Mouse (Mus musculus): ENCODE data around the gene Thra. TPM values are rescaled to one million over a fixed set of nuclear protein-coding genes. Genes with fewer than 3 reads are reported as not detected.

Thra gene
- polyA plus RNA-seq (2012; rRNA removed), result 721 and 771 TPM in 2 replicates

- TF ChIP-seq POLR2A (IDR thresholded peaks at IDR 0.05; ENCODE audit: extremely low read depth, insufficient read depth, low read length) (peak; percentile 66; the same call in 1 of the 2 replicates), CTCF (IDR thresholded peaks at IDR 0.05; ENCODE audit: extremely low read depth, insufficient read depth, low read length) (no peak)
- Histone ChIP-seq H3K4me1 (ENCODE audit: control insufficient read depth, insufficient read depth, low read length) (peaks cover 3% of the 10 kb centered on the region), H3K27ac (ENCODE audit: insufficient read depth, low read length) (peak within 1 kb of the TSS; percentile 43), H3K4me3 (ENCODE audit: insufficient read depth, low read length) (peak within 1 kb of the TSS; percentile 55)
Observed at GRCm38 (mm10) chr11:98740393-98741050, at the start of gene Thra. Gene Thra, plus strand, starts transcription at chr11:98740638.

DNA sequence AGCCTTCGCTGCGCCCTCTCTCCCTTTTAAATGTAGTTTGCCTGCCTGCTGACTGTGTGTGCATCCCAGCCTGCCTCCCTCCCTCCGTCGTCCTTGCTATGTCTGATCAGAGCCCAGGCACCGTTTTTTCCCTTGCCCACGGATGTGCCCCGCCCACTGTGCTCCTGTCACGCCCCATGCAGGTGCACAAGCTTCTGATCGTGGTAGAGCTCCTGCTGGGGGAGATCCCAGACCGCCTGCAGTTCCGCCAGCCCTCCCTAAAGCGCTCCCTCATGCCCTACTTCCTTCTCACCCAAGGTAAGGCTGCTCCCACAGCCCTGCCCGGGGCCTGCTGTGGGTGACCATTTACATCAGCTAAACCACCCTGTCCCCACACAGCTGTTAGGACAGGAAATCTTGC lies 47.2 kb upstream of the Thra start:
- H3K4me1 ChIP-seq (ENCODE audit: control insufficient read depth, insufficient read depth, low read length), result no peaks in the 10 kb centered on the region
- TF ChIP-seq POLR2A (IDR thresholded peaks at IDR 0.05; ENCODE audit: extremely low read depth, insufficient read depth, low read length) (no peak), CTCF (IDR thresholded peaks at IDR 0.05; ENCODE audit: extremely low read depth, insufficient read depth, low read length) (no peak)
- H3K27ac ChIP-seq (ENCODE audit: insufficient read depth, low read length), result no peak overlapping the region
- no peak overlapping the region for H3K4me3 ChIP-seq (ENCODE audit: insufficient read depth, low read length)

DNA sequence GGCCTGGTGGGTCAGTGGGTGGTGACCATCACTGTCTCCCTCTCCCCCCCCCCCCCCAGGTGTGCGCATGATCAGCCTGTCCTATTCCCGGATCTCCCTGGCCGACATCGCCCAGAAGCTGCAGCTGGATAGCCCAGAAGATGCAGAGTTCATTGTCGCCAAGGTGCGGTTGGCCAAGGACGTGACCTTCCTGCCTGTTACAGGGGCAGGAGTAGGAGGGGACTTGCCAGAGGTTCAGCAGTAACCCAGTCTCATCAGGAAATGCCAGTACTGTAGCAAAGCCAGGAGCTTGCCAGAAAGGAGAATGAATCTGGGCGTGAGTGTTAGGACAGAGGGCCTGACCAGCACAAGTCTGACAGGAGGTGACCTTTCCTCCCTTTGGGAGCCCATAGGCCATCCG lies 46.7 kb upstream of the Thra start:
- TF ChIP-seq POLR2A (IDR thresholded peaks at IDR 0.05; ENCODE audit: extremely low read depth, insufficient read depth, low read length) (no peak), CTCF (IDR thresholded peaks at IDR 0.05; ENCODE audit: extremely low read depth, insufficient read depth, low read length) (no peak)
- no peak overlapping the region for H3K27ac ChIP-seq (ENCODE audit: insufficient read depth, low read length)
- H3K4me1 ChIP-seq (ENCODE audit: control insufficient read depth, insufficient read depth, low read length), result no peaks in the 10 kb centered on the region
- H3K4me3 ChIP-seq (ENCODE audit: insufficient read depth, low read length), result no peak overlapping the region

DNA sequence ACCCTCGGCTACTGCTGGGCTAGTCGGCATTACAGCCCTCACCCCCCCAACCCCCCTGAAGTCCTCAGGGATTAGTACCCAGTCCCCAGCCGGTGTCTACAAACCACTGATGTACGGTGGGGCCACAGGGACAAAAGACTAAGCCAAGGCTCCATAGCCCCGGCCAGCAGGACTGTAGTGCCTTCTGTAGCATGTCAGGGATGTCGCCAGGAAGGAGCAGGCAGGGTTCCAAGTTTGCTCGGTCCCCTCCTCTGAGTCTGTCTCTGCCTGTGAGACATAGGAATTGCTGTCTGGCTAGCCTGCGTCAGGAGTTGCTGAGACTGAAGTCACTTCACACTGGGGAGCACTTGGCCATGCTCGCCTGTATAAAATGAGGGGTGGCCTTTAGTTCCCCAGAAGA lies 46.1 kb upstream of the Thra start:
- H3K27ac ChIP-seq (ENCODE audit: insufficient read depth, low read length), result no peak overlapping the region
- no peak overlapping the region for H3K4me3 ChIP-seq (ENCODE audit: insufficient read depth, low read length)
- TF ChIP-seq POLR2A (IDR thresholded peaks at IDR 0.05; ENCODE audit: extremely low read depth, insufficient read depth, low read length) (no peak), CTCF (IDR thresholded peaks at IDR 0.05; ENCODE audit: extremely low read depth, insufficient read depth, low read length) (no peak)
- H3K4me1 ChIP-seq (ENCODE audit: control insufficient read depth, insufficient read depth, low read length), result no peaks in the 10 kb centered on the region

- H3K27ac ChIP-seq (ENCODE audit: insufficient read depth, low read length), result no peak overlapping the region
- TF ChIP-seq CTCF (IDR thresholded peaks at IDR 0.05; ENCODE audit: extremely low read depth, insufficient read depth, low read length) (no peak), POLR2A (IDR thresholded peaks at IDR 0.05; ENCODE audit: extremely low read depth, insufficient read depth, low read length) (no peak)
- no peaks in the 10 kb centered on the region for H3K4me1 ChIP-seq (ENCODE audit: control insufficient read depth, insufficient read depth, low read length)
- no peak overlapping the region for H3K4me3 ChIP-seq (ENCODE audit: insufficient read depth, low read length)
Observed at GRCm38 (mm10) chr11:98695408-98695807, 45.0 kb upstream of the Thra start.

- Histone ChIP-seq H3K4me3 (ENCODE audit: insufficient read depth, low read length) (no peak overlapping the region), H3K27ac (ENCODE audit: insufficient read depth, low read length) (no peak overlapping the region), H3K4me1 (ENCODE audit: control insufficient read depth, insufficient read depth, low read length) (no peaks in the 10 kb centered on the region)
- TF ChIP-seq CTCF (IDR thresholded peaks at IDR 0.05; ENCODE audit: extremely low read depth, insufficient read depth, low read length) (no peak), POLR2A (IDR thresholded peaks at IDR 0.05; ENCODE audit: extremely low read depth, insufficient read depth, low read length) (no peak)
Observed at GRCm38 (mm10) chr11:98696454-98697216, 43.8 kb upstream of the Thra start.

DNA sequence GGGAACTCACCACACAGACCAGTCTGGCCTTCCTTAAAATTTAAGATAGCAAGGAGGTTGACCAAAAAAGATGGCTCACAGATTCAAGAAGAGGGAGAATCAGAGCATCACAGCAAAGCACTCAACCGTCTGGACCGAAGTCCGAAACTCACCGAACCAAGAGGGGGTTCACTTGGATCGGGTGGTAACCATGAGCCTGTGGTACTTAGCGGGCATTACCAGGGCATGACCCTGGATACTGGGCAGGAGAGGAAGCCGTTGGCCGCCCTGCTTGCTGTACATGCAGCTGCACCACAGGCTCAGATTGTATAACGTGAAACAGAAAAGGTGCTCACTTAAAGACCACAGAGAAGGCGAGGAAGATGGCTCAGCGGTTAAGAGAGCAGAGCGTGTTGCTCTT lies 43.2 kb upstream of the Thra start:
- Histone ChIP-seq H3K27ac (ENCODE audit: insufficient read depth, low read length) (no peak overlapping the region), H3K4me3 (ENCODE audit: insufficient read depth, low read length) (no peak overlapping the region), H3K4me1 (ENCODE audit: control insufficient read depth, insufficient read depth, low read length) (no peaks in the 10 kb centered on the region)
- TF ChIP-seq POLR2A (IDR thresholded peaks at IDR 0.05; ENCODE audit: extremely low read depth, insufficient read depth, low read length) (no peak), CTCF (IDR thresholded peaks at IDR 0.05; ENCODE audit: extremely low read depth, insufficient read depth, low read length) (no peak)

DNA sequence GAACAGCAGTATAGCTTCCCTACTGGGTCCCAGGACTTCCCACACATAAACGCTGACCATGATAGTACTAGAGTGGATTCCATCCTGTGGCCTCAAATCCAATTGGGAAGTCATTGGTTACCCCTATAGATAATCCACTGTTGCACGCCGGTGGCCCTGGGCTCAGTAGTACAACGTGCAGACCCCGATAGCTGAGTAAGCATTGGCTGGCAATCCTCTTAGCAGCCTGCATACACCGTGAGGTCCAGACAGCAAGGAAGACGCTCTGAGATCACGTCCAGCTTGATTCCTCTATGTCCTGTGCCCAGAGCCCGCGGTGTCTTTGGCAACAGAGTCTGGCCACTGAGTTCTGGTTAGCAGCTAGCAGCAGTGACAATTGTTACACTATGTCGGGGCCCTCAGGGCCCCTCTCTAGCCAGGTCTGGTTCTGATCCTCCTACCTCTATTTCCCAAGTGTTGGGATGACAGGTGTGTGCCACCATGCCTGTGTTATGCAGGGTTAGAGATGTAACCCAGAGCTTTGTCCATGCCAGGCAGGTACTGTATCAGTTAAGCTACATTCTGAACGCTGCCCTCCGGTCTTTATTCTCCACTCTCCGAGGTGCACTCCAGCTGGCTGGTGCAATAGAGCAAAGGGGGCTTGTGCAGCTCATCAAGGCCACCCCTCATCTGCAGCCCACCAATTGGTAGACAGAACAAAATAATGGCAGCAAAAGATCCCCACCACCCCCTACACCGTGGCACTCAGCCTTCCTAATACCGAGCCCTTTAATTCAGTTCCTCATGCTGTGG lies 41.4 kb upstream of the Thra start:
- no peaks in the 10 kb centered on the region for H3K4me1 ChIP-seq (ENCODE audit: control insufficient read depth, insufficient read depth, low read length)
- H3K27ac ChIP-seq (ENCODE audit: insufficient read depth, low read length), result no peak overlapping the region
- TF ChIP-seq CTCF (IDR thresholded peaks at IDR 0.05; ENCODE audit: extremely low read depth, insufficient read depth, low read length), result no peak
- TF ChIP-seq POLR2A (IDR thresholded peaks at IDR 0.05; ENCODE audit: extremely low read depth, insufficient read depth, low read length), result no peak
- no peak overlapping the region for H3K4me3 ChIP-seq (ENCODE audit: insufficient read depth, low read length)

GRCm38 (mm10) chr11:98699911-98700310 lies 40.5 kb upstream of the Thra start:
- Histone ChIP-seq H3K27ac (ENCODE audit: insufficient read depth, low read length) (no peak overlapping the region), H3K4me3 (ENCODE audit: insufficient read depth, low read length) (no peak overlapping the region), H3K4me1 (ENCODE audit: control insufficient read depth, insufficient read depth, low read length) (no peaks in the 10 kb centered on the region)
- TF ChIP-seq POLR2A (IDR thresholded peaks at IDR 0.05; ENCODE audit: extremely low read depth, insufficient read depth, low read length) (no peak), CTCF (IDR thresholded peaks at IDR 0.05; ENCODE audit: extremely low read depth, insufficient read depth, low read length) (peak; percentile 85)

Data from cortical plate, adult 2 months (tissue).